Mouse (Mus musculus): Measurements from ENCODE around the gene Ryr1.

Gene Ryr1

DNA sequence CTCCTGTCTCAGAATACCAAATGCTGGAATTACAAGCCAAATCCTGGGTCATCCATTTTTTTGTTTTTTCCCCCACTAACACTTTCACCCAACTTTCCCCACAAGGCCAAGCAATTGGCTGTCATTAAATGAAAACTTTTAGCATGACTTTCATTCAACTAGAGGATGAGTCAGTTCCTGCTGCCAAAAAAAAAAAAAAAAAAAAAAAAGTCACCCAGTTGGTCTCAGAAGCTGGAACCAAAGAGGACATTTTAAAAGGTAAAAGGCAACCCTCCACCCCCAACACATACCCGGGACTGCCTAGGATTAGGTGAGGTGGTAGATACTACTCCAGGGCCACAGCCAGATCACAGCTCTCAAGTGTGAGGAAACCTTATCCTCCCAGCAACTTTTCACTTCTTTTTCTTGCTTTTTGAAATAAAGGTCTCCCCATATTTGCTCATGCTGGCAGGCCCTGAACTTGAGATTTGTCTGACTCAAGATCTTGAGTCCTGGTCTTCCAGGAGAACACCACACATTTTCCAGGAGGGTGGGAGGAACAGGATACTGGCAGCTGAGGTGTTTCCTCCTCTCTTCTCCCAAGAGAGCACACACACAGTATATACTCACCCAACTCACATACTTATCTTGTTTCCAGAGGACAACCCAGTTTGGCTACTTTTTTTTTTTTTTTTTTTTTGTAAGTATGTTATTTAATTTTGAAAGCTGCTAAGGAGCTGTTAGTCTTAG lies 166.8 kb downstream of the Ryr1 start:
- no peak for DNase-seq

DNA sequence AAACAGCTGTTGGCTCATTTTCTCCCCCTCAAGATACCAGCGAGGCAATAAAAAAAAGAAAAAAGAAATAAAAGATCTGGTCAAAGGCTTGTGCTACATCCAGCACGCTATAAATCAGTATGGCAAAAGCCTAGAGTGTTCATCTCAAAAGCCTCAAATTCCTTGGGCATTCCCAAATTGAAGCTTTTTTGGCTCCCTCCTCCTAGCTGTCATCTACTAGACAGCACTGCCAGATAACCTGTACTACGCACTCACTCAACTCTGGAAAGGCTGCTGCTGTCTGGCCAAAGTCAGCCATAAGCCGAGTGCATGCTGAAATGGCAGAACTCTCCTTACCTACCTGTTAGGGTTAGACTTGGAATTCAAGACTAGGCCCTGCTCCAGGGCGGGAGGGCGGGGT lies 167.7 kb downstream of the Ryr1 start:
- no peak for DNase-seq

DNA sequence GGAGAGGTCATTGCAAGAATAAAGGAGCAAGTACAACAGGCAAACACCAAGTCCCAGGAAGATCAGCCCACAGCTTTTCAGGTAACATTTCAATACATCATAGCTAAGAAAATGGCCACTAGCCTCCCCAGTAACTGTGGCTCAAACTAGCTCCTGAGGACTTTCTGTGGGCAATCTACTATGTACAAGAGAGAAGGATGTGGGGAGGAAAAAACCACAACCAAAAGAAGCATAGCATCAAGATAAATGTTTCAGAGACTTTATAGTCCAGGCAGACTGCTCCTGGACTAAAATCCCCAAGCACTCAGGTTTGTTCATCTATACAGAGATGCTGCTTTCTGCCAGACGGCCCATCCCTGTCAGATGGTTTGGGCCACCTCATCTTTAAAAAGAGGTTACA lies 168.7 kb downstream of the Ryr1 start:
- no peak for DNase-seq

DNA sequence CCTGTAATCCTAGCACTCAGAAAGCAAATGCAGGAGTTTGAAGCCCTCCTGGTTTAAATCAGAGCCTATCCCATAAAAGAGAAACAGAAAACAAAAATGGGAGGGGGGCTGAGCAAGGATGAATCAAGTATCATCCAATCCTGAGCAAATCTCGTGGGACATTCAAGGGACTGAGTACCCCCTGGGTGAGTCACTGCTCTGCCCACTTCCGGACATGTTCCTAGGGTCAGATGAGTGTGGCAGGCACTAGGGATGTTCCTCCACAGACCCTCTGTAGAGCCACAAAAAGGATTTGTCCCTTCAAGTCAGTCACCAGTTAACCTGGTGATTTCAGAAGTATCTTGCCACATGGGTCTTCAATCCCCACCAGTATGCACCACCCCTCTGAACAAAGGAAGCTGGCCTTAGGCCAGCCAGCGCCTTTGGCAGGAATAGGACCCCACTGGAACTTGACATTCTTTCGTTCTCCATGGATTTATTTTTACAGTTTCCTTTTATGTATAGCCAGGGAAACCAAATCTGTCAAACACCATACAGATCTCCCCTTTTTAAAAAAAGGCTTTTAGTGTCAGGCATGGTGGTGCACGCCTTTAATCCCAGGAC lies 169.6 kb downstream of the Ryr1 start:
- no peak for DNase-seq

DNA sequence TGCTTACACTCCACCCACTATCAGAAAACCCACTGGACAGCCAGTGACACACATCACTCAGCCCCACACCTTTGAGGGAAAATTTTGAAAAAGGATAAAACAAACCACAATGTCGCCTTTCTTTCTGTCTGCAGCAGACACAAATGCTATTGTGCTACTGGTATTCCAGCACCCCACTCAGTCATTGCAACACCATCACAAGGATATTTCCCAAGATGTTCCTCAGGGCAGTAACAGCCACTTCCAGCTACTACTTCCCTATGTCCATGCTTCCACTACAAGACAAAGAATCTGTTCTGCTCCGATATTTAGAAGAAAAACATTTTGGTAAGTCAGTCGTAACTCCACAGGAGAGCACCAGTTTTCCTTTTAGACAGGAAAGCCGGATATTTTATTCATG lies 170.2 kb downstream of the Ryr1 start:
- DNase-seq = no peak

DNA sequence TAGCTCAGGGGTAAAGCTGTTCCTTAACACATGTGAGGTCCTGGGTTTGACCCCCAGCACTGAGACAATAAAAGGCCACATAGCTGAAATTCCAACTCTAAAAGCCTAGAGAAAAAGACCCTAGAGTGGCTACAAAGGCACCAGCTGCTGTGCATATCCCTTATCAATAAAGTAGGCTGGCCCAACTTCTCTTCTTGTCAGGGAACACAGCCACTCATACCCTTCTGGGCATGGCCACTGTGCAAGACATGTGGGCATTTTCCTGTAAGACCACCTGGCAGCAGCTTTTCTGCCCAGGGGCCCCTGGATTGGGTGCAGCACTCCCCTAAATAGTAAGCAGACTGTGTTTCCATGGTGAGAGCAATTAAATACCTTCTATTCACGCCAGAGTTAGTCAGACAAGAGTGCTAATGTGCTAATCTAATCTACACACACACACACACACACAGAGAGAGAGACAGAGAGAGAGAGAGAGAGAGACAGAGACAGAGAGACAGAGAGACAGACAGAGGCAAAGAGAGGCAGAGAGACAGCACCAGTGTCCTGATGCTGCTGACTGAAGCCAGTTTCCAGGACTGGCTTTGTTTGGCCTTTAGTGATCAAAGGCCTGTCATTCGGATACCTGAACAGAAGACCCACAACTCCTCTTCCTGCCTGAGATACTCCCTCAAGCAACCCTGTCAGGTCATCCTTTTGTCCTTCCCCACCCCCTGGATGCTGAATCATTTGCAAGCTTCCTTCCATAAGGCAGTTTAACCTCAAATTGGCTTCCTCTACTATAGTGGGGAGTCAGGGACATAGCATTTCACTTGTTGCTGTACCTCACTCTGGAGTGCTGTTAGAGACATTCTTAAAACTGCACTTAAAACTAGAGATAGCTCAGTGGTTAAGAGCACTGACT lies 171.3 kb downstream of the Ryr1 start:
- no peak for DNase-seq
